Mouse (Mus musculus): ENCODE measurements around the gene Tango6. TPM values are rescaled to one million over a fixed set of nuclear protein-coding genes. Genes with fewer than 3 reads are reported as not detected.

Tango6 gene
- polyA plus RNA-seq, 1 experiment from 2014 or later, result 10.1 TPM

DNA sequence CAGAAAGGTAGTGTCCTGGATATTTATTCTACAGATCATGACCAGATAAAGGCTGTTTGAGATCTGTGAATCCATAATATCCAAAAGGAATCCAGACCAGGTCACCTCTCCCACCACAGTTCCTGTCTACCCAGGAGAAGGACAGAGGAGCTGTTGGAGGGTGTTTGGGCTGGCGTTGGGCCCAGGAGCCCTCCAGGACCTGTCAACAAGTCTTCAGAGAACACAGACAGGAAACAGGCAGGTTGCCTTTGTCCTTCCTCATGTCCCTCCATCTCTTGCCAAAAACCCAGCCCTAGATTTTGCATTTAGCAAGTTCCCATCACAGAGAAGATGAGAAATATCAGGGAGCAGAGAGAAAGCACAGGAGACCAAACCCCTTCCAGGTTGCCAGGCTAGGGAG, 152.0 kb downstream of the Tango6 start:
- Histone ChIP-seq H3K9ac (replicated peaks; ENCODE audit: low read depth, low read length) (no peak overlapping the region), H3K36me3 (ENCODE audit: control insufficient read depth, insufficient read depth, low read length) (no peaks in the 10 kb centered on the region), H3K9me3 (ENCODE audit: control insufficient read depth, low read depth, low read length) (no peaks in the 10 kb centered on the region), H3K27ac (ENCODE audit: low read length) (no peak overlapping the region), H3K4me2 (replicated peaks; ENCODE audit: low read depth, low read length) (no peak overlapping the region), H3K27me3 (ENCODE audit: control insufficient read depth, insufficient read depth, low read length) (no peaks in the 10 kb centered on the region), H3K4me3 (ENCODE audit: low read depth, low read length) (no peak overlapping the region), H3K4me1 (ENCODE audit: control insufficient read depth, insufficient read depth, low read length) (no peaks in the 10 kb centered on the region; the same call in 1 of the 2 replicates)
- WGBS, result 85% methylated on average over 1 of the region's 1 CpGs
- no peak for ATAC-seq (ENCODE audit: insufficient number of reproducible peaks, insufficient read depth, low FRiP score, low read depth)

DNA sequence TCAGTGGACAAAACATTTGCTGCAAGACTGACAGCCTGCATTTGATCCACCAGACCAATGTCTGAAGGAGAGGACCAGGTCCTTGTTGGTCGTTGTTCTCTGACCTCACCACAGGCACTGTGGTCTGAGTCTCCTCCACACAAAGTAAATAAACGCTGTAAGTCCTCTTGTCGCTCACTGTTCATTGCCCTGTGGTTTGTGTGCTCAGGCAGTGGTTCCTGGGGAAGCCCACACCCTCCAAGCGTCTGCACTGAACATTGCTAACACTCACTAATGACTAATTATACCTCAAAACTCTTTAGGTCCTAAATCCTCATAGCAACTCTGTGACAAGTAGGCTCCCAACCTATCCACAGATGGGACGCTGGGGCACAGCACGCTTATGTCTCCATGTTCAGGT, 153.7 kb downstream of the Tango6 start:
- no peak overlapping the region for H3K27ac ChIP-seq (ENCODE audit: low read length)

DNA sequence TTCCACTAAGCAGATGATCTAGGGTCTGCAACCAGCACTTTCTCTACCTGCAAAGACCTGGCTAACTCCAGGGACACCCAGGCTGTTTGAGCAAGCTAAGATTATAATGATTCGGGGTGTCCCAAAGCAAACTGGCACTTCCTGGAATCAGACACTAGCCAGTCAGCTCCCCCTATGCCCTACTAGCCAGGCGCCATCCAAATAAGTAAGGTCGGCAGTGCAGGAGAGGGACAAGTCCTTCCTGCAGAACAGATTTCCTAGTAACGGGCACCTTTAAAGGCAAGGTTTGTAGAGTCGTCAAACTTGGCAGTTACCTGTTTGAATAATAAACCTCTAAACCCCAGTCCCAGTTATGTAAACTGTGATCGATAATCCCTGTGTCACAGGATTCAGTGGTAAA, 155.9 kb downstream of the Tango6 start:
- WGBS, result 53% methylated on average over 6 of the region's 6 CpGs
- no peak overlapping the region for H3K9ac ChIP-seq (replicated peaks; ENCODE audit: low read depth, low read length)
- no peaks in the 10 kb centered on the region for H3K9me3 ChIP-seq (ENCODE audit: control insufficient read depth, low read depth, low read length)
- peak overlapping the region; percentile 6; the same call in 1 of the 2 replicates for H3K4me2 ChIP-seq (replicated peaks; ENCODE audit: low read depth, low read length)
- ATAC-seq (ENCODE audit: insufficient number of reproducible peaks, insufficient read depth, low FRiP score, low read depth), result no peak
- H3K4me1 ChIP-seq (ENCODE audit: control insufficient read depth, insufficient read depth, low read length), result no peaks in the 10 kb centered on the region; the same call in 1 of the 2 replicates
- no peaks in the 10 kb centered on the region for H3K36me3 ChIP-seq (ENCODE audit: control insufficient read depth, insufficient read depth, low read length)
- no peak overlapping the region for H3K27ac ChIP-seq (ENCODE audit: low read length)
- no peak overlapping the region for H3K4me3 ChIP-seq (ENCODE audit: low read depth, low read length)
- H3K27me3 ChIP-seq (ENCODE audit: control insufficient read depth, insufficient read depth, low read length), result no peaks in the 10 kb centered on the region

More for the DNA sequence above, 153.7 kb downstream of the Tango6 start:
- Histone ChIP-seq H3K9ac (replicated peaks; ENCODE audit: low read depth, low read length) (no peak overlapping the region), H3K27me3 (ENCODE audit: control insufficient read depth, insufficient read depth, low read length) (no peaks in the 10 kb centered on the region), H3K4me2 (replicated peaks; ENCODE audit: low read depth, low read length) (no peak overlapping the region), H3K9me3 (ENCODE audit: control insufficient read depth, low read depth, low read length) (no peaks in the 10 kb centered on the region), H3K4me1 (ENCODE audit: control insufficient read depth, insufficient read depth, low read length) (no peaks in the 10 kb centered on the region; the same call in 1 of the 2 replicates), H3K4me3 (ENCODE audit: low read depth, low read length) (no peak overlapping the region), H3K36me3 (ENCODE audit: control insufficient read depth, insufficient read depth, low read length) (no peaks in the 10 kb centered on the region)
- no peak for ATAC-seq (ENCODE audit: insufficient number of reproducible peaks, insufficient read depth, low FRiP score, low read depth)
- WGBS, result 51% methylated on average over 6 of the region's 6 CpGs

DNA sequence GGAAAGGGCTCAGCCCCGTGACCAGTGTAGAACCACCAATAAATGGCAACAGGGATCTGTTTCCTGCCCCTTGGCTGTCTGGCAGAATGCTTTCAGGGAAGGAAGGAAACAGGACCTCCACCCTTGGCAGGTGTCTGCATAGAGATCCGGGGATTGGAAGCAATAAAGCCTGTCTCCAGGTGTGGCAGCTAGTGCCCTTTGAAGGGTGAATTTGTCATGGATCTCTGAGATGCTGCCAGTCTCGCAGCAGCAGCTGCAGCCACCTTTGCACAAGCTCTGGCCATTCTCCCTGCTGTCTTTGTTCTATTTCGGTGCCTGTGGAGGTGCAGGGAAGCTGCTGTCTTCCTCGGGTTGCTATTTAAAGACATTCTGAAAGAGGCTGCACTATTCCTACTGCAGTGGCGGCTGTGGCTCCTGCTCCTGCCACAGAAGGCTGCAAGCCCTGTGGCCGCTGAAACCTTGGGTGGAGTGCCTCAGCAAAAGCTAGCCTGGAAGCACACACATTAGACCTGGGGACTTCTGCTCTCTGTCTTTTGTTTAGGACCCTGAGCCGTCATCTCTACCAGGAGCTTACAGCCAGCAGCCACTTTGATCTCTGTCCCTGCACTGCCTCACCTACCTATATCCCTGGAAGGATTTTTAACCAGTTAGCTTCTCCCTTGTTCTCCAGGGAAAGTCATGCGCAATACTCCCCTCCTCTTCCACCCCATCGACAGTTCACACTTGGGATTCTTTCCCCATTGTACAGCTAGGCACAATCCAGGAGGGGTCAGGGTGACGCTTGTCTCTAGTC, 156.5 kb downstream of the Tango6 start:
- H3K4me2 ChIP-seq (replicated peaks; ENCODE audit: low read depth, low read length), result peak overlapping the region; percentile 6; the same call in 1 of the 2 replicates
- ATAC-seq (ENCODE audit: insufficient number of reproducible peaks, insufficient read depth, low FRiP score, low read depth), result no peak
- 45% methylated on average over 11 of the region's 11 CpGs for WGBS
- no peaks in the 10 kb centered on the region for H3K36me3 ChIP-seq (ENCODE audit: control insufficient read depth, insufficient read depth, low read length)
- peak overlapping the region; percentile 52 for H3K27ac ChIP-seq (ENCODE audit: low read length)
- no peak overlapping the region for H3K4me3 ChIP-seq (ENCODE audit: low read depth, low read length)
- no peaks in the 10 kb centered on the region; the same call in 1 of the 2 replicates for H3K4me1 ChIP-seq (ENCODE audit: control insufficient read depth, insufficient read depth, low read length)
- no peak overlapping the region for H3K9ac ChIP-seq (replicated peaks; ENCODE audit: low read depth, low read length)
- no peaks in the 10 kb centered on the region for H3K27me3 ChIP-seq (ENCODE audit: control insufficient read depth, insufficient read depth, low read length)
- no peaks in the 10 kb centered on the region for H3K9me3 ChIP-seq (ENCODE audit: control insufficient read depth, low read depth, low read length)

DNA sequence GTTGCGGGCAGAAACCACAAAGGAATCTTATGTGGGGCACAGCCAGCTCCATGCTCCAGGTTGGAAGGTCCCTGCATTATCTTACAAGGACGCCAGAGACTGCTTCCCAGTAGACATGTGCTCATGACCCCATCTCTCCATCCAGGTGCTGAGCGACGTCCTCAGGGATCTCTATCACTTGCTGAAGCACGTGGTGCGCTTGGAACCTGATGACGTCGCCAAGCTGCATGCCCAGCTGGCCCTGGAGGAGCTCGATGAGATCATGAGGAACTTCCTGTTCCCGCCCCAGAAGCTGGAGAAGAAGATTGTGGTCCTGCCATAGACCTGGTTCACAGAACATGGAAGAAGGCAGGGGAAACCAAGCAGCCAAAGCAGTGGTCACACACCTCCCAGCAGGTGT, 167.2 kb downstream of the Tango6 start:
- H3K4me1 ChIP-seq (ENCODE audit: control insufficient read depth, insufficient read depth, low read length), result no peaks in the 10 kb centered on the region
- 88% methylated on average over 10 of the region's 10 CpGs for WGBS
- no peaks in the 10 kb centered on the region; the same call in 1 of the 2 replicates for H3K36me3 ChIP-seq (ENCODE audit: control insufficient read depth, insufficient read depth, low read length)

DNA sequence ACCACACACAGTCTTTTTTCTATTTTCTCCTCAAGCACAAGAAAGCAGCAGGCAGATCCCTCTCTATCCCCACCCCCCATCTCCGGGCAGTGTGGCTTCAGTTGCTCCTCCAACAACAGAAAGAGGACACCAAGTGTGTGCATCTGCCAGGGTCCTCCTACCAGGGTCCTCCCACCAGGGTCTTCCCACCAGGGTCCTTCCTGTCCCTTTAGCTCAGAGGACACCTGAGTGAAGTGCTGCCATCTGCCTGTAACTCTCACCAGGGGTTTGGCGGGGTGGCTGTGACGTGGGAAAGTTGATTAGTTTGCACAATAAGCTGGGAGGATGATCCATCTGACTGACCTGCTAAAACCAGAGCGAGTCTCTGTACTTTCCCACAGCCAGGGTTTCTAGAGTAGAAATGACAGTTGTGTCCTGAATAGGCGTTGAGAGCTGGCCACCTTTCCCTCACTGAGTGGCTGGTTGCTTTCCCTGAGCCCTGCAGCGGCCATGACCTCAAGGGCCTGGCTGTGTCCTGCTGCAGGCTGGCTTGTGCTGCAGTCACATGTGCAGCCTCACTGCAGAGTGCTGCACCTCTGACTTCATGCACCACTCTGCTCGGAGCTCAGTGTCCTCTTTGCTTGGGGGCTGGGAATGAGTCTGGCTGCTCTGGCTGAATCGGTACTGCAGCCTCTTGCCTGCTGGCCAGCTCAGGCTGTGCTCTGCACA, 171.8 kb downstream of the Tango6 start:
- H3K27ac ChIP-seq (ENCODE audit: low read length), result no peak overlapping the region
- no peak overlapping the region for H3K4me3 ChIP-seq (ENCODE audit: low read depth, low read length)
- no peaks in the 10 kb centered on the region for H3K4me1 ChIP-seq (ENCODE audit: control insufficient read depth, insufficient read depth, low read length)
- ATAC-seq (ENCODE audit: insufficient number of reproducible peaks, insufficient read depth, low FRiP score, low read depth), result no peak
- WGBS, result 40% methylated on average over 8 of the region's 8 CpGs
- no peak overlapping the region for H3K4me2 ChIP-seq (replicated peaks; ENCODE audit: low read depth, low read length)
- H3K27me3 ChIP-seq (ENCODE audit: control insufficient read depth, insufficient read depth, low read length), result no peaks in the 10 kb centered on the region
- no peaks in the 10 kb centered on the region; the same call in 1 of the 2 replicates for H3K36me3 ChIP-seq (ENCODE audit: control insufficient read depth, insufficient read depth, low read length)
- no peak overlapping the region for H3K9ac ChIP-seq (replicated peaks; ENCODE audit: low read depth, low read length)
- no peaks in the 10 kb centered on the region for H3K9me3 ChIP-seq (ENCODE audit: control insufficient read depth, low read depth, low read length)

More for the DNA sequence above, 167.2 kb downstream of the Tango6 start:
- Histone ChIP-seq H3K9ac (replicated peaks; ENCODE audit: low read depth, low read length) (no peak overlapping the region), H3K9me3 (ENCODE audit: control insufficient read depth, low read depth, low read length) (no peaks in the 10 kb centered on the region), H3K4me3 (ENCODE audit: low read depth, low read length) (no peak overlapping the region), H3K27me3 (ENCODE audit: control insufficient read depth, insufficient read depth, low read length) (no peaks in the 10 kb centered on the region), H3K27ac (ENCODE audit: low read length) (no peak overlapping the region), H3K4me2 (replicated peaks; ENCODE audit: low read depth, low read length) (no peak overlapping the region)
- ATAC-seq (ENCODE audit: insufficient number of reproducible peaks, insufficient read depth, low FRiP score, low read depth), result no peak

DNA sequence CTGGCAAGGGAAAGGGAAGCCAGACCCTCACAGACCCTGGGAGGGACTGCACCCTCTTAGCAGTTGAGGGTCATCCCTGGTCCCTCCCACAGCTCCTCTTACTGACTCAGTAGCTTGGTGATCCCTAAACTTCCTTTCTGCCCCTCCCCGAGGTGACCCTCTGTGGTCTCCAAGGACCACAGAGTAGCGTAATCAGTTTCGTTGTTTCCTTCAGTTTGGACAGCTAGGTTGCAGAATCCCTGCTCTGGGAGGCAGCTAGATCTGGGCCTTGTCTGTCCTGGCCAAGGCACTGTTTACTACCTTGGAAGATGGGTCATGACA, 172.3 kb downstream of the Tango6 start:
- Histone ChIP-seq H3K9ac (replicated peaks; ENCODE audit: low read depth, low read length) (no peak overlapping the region), H3K9me3 (ENCODE audit: control insufficient read depth, low read depth, low read length) (no peaks in the 10 kb centered on the region), H3K27me3 (ENCODE audit: control insufficient read depth, insufficient read depth, low read length) (no peaks in the 10 kb centered on the region), H3K4me3 (ENCODE audit: low read depth, low read length) (no peak overlapping the region), H3K4me2 (replicated peaks; ENCODE audit: low read depth, low read length) (no peak overlapping the region), H3K4me1 (ENCODE audit: control insufficient read depth, insufficient read depth, low read length) (no peaks in the 10 kb centered on the region), H3K27ac (ENCODE audit: low read length) (no peak overlapping the region), H3K36me3 (ENCODE audit: control insufficient read depth, insufficient read depth, low read length) (no peaks in the 10 kb centered on the region)
- WGBS, result 71% methylated on average over 3 of the region's 3 CpGs
- no peak for ATAC-seq (ENCODE audit: insufficient number of reproducible peaks, insufficient read depth, low FRiP score, low read depth)

DNA sequence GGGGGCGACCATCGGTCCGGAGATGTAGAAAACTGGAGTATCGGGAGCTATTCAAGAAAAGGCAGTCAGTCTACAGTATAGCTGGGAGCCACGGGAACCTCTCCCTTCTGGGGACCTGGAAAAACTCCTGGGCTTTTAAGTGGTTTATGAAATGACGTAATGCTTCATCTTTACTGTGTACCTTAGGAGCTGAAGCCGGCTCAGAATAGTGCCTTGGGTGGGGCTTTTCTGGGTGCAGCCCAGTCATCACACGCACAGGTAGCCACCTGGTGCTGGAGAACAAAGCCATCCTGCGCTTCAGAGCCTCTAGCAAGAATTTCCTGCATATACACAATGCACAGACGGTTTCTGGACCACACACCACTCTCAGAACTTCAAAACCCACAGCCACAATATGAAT, 180.0 kb downstream of the Tango6 start:
- no peak overlapping the region for H3K27ac ChIP-seq (ENCODE audit: low read length)
- no peak overlapping the region for H3K9ac ChIP-seq (replicated peaks; ENCODE audit: low read depth, low read length)
- WGBS, result 69% methylated on average over 10 of the region's 10 CpGs
- no peaks in the 10 kb centered on the region for H3K27me3 ChIP-seq (ENCODE audit: control insufficient read depth, insufficient read depth, low read length)
- H3K36me3 ChIP-seq (ENCODE audit: control insufficient read depth, insufficient read depth, low read length), result no peaks in the 10 kb centered on the region
- 0 out of 2 replicates have a peak, but pooled peaks have one; percentile 14 for ATAC-seq (ENCODE audit: insufficient number of reproducible peaks, insufficient read depth, low FRiP score, low read depth)
- no peaks in the 10 kb centered on the region for H3K9me3 ChIP-seq (ENCODE audit: control insufficient read depth, low read depth, low read length)
- H3K4me1 ChIP-seq (ENCODE audit: control insufficient read depth, insufficient read depth, low read length), result no peaks in the 10 kb centered on the region
- H3K4me2 ChIP-seq (replicated peaks; ENCODE audit: low read depth, low read length), result no peak overlapping the region
- H3K4me3 ChIP-seq (ENCODE audit: low read depth, low read length), result no peak overlapping the region

Data from stomach, embryonic 14.5 days (tissue).